Mouse (Mus musculus) small intestine, adult 2 months (tissue): ENCODE results near the gene Pou1f1. TPM values are rescaled to one million over a fixed set of nuclear protein-coding genes. Genes with fewer than 3 reads are reported as not detected.

Experiments
- H3K27ac ChIP-seq: fragments of 200-500 bp; 2 replicates; pipeline ENCODE4 v1.5.1; 2012; ENCODE audit warnings: low read depth, low read length, control low read depth, inconsistent platforms; ENCODE audit not compliant: insufficient read depth
- H3K27me3 ChIP-seq: fragments of 200-500 bp; 2 replicates; pipeline ENCODE4 v1.6.1; 2012; ENCODE audit warnings: mild to moderate bottlenecking, moderate library complexity, low read length, inconsistent platforms; ENCODE audit not compliant: control insufficient read depth, insufficient read depth
- H3K36me3 ChIP-seq: fragments of 200-500 bp; 2 replicates; pipeline ENCODE4 v1.6.1; 2012; ENCODE audit warnings: mild to moderate bottlenecking, low read length, control low read depth, inconsistent platforms; ENCODE audit not compliant: control insufficient read depth, insufficient read depth
- H3K4me1 ChIP-seq: fragments of 200-500 bp; 2 replicates; pipeline ENCODE4 v1.6.1; 2012; ENCODE audit warnings: low read length, inconsistent platforms, mixed read lengths; ENCODE audit not compliant: control insufficient read depth, insufficient read depth, insufficient read length
- H3K4me3 ChIP-seq: fragments of 200-500 bp; 2 replicates; pipeline ENCODE4 v1.5.1; 2012; ENCODE audit warnings: low read depth, mild to moderate bottlenecking, control low read depth, inconsistent platforms, low read length, moderate library complexity
- CTCF ChIP-seq: fragments of 200-500 bp; IDR thresholded peaks from 2 replicates; pipeline ENCODE4 v1.5.1; 2012; ENCODE audit warnings: low read depth, mild to moderate bottlenecking, control low read depth, inconsistent platforms, low read length, moderate library complexity, mixed read lengths; ENCODE audit not compliant: insufficient replicate concordance, insufficient read length; ENCODE audit errors: extremely low read depth
- POLR2A ChIP-seq: fragments of 200-500 bp; IDR thresholded peaks from 2 replicates; pipeline ENCODE4 v1.6.1; 2012; ENCODE audit warnings: low read depth, mild to moderate bottlenecking, control low read depth, inconsistent platforms, low read length, moderate library complexity
- WGBS: fragments of 180-500 bp; shearing (Covaris S2); methylation state at CpG from one replicate; pipeline ENCODE4 v1.1.7; 2018; 5-methylcytosine and 5-hydroxymethylcytosine counted together
- polyA plus RNA-seq: library from polyadenylated mRNA; depleted of rRNA; stranded (reverse); fragments of >200 nt; gene quantifications from 2 replicates; pipeline ENCODE4 v1.2.3, GENCODE M21; 2012; rRNA removed

Pou1f1 gene
- polyA plus RNA-seq: not detected in 2 replicates

DNA sequence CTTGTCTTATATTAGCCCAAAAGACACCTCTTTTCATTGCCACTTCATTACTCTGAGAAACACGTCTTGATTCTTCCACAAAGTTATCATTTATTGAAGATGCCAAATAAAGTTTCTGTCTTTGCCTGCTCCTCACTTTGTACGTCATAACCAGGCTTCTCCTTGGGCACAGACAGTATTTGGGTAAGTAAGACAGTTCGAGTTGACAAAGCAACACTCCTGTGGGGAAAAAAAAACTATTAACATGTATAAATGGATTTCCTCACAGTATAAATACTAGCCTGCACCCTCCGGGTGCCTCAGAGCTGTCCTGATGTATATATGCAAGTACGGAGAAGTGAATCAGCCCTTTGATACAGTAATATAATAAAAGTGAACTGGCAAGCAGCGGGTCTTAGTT is at the start of gene Pou1f1:
Gene Pou1f1, plus strand, starts transcription at position 301 of the 400 bp plus-strand sequence.
- WGBS: 45% methylated on average over 6 of the region's 6 CpGs
- no peaks in the 10 kb centered on the region for H3K27me3 ChIP-seq
- no peak within 1 kb of the TSS for H3K27ac ChIP-seq
- no peak within 1 kb of the TSS for H3K4me3 ChIP-seq
- H3K36me3 ChIP-seq: no peaks in the 10 kb centered on the region
- no peaks in the 10 kb centered on the region for H3K4me1 ChIP-seq
- TF ChIP-seq POLR2A (no peak), CTCF (no peak)

DNA sequence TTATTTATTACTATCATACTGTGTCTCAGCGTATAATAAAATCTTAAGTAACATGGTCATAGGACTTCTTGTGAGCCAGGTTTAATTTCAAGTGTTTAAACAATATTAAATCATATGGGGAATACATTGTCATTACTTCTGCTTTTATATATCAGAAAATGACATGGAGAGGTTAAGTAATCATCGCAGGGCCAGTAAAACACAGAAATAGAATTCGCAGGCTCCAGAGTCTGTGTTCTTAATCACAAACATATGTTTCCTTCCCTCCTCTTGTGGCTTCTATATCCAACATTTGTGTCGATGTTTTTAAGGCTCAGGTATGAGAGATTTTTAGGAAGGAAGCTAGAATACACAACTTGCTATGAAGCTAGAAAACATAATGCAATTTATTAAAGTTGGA is 49.7 kb upstream of the Pou1f1 start:
- no peak for TF ChIP-seq POLR2A
- no peak for TF ChIP-seq CTCF
- H3K27ac ChIP-seq: no peak overlapping the region
- no peaks in the 10 kb centered on the region for H3K4me1 ChIP-seq
- H3K4me3 ChIP-seq: no peak overlapping the region
- 60% methylated on average over 4 of the region's 4 CpGs for WGBS
- no peaks in the 10 kb centered on the region for H3K27me3 ChIP-seq
- H3K36me3 ChIP-seq: no peaks in the 10 kb centered on the region

DNA sequence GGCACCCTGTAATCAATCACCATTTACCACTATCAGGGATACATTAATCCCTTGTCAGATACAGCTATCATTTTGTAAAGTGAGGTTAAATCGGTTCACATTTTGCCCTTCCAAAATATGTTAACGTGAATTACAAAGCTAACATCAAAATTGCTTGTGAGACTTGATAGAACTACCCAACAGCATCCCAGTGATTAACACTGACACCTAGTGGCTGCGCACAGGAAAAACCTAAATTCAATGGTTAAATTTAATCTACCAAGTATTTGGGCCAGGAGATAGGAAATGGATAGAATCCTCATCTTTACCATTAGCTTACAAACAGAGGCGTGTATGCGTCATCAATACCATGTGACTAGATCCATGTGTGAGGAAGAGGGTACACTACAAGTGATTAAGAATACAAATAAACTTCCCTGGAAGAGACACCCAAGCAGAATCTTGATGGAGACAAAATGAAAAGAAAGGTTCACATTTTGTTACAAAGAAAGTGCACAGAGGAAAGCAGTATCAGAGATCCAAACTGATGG is 47.8 kb upstream of the Pou1f1 start:
- no peak for TF ChIP-seq POLR2A
- no peak for TF ChIP-seq CTCF
- H3K36me3 ChIP-seq: no peaks in the 10 kb centered on the region
- no peak overlapping the region for H3K27ac ChIP-seq
- H3K4me3 ChIP-seq: no peak overlapping the region
- no peaks in the 10 kb centered on the region for H3K4me1 ChIP-seq
- H3K27me3 ChIP-seq: no peaks in the 10 kb centered on the region
- 13% methylated on average over 5 of the region's 5 CpGs for WGBS

DNA sequence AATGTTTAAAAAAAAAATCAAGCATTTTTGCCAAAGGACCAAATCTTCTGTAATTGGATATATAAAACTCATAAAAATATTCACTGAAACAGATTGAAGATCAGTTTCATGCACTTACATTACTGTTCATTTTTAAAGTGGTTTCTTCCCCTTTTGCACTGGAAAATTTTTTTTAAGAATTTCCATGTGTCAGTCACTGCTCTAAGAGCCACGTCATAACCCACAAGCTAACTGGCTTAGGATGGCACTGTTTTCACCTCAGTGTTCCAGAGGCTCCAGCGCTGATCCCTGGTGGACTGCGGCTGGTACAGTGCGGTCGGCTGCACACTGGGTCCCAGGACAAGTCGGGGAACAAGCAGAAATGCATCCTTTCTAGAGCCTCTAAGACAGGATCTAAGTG is 34.6 kb upstream of the Pou1f1 start:
- Histone ChIP-seq H3K4me3 (no peak overlapping the region), H3K27me3 (no peaks in the 10 kb centered on the region), H3K36me3 (no peaks in the 10 kb centered on the region), H3K4me1 (no peaks in the 10 kb centered on the region), H3K27ac (no peak overlapping the region)
- TF ChIP-seq CTCF: no peak
- TF ChIP-seq POLR2A: no peak
- WGBS: 84% methylated on average over 6 of the region's 6 CpGs

DNA sequence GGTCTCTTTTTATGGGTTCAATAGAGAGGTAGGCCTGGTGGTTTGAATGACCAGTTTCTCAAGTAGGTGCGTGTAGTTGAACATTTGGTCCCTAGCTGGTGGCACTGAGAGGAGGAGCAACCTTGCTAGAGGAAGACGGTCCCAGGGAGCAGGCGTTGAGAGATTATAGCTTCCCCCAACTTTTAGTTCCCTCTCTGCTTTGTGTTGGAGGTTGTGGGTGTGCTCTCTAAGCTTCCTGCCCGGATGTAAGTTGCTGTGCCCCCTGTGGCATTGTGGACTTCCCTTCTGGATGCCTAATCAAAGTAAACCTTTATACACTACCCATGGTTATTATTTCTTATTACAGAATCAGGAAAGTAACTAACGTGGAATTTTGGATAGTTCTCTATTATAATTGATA is 24.3 kb upstream of the Pou1f1 start:
- Histone ChIP-seq H3K36me3 (no peaks in the 10 kb centered on the region), H3K27me3 (no peaks in the 10 kb centered on the region), H3K4me1 (no peaks in the 10 kb centered on the region), H3K4me3 (no peak overlapping the region), H3K27ac (no peak overlapping the region)
- no peak for TF ChIP-seq CTCF
- no peak for TF ChIP-seq POLR2A
- 68% methylated on average over 5 of the region's 5 CpGs for WGBS

DNA sequence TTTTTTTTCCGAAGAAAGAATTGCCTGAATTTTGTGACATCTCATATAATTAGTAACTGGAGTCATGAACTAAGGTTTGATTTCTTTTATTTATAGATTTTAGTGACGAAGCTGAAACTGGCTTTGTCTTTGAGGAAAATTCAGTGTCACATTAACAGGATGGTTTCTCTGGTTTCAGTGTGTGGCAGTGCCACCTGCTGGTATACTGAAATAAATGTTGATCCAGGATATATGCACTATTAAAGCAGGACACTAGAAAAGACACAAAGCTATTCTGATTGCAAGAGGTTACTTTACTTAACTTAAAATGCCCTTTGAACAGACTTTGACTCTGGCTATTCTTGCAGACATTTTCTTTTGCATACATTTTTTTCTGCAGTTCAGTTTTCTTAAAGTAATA is 23.3 kb upstream of the Pou1f1 start:
- no peaks in the 10 kb centered on the region for H3K4me1 ChIP-seq
- no peak overlapping the region for H3K4me3 ChIP-seq
- TF ChIP-seq CTCF (no peak), POLR2A (no peak)
- H3K27ac ChIP-seq: no peak overlapping the region
- WGBS: 37% methylated on average over 2 of the region's 2 CpGs
- H3K36me3 ChIP-seq: no peaks in the 10 kb centered on the region
- H3K27me3 ChIP-seq: no peaks in the 10 kb centered on the region

DNA sequence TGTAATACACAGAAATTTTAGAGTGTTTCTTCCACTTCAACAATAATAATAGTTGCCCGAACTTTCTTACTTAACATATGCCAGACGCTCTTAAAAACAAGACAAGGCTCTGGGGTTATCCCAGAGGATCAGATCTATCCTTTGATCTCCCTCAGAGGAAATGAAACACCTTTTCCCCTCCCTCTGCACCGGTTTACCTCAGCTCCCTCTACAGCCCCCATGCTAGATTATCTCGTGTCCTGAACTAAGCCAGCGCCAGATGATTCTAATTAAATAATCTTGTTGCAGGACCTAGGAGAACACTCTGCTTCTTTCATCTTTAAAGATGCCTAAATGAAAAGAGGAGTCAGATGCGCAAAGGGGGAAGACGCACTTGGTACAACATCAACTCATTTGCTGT is 6.1 kb upstream of the Pou1f1 start:
- no peaks in the 10 kb centered on the region for H3K36me3 ChIP-seq
- no peaks in the 10 kb centered on the region for H3K4me1 ChIP-seq
- no peak overlapping the region for H3K27ac ChIP-seq
- TF ChIP-seq CTCF (no peak), POLR2A (no peak)
- no peaks in the 10 kb centered on the region for H3K27me3 ChIP-seq
- no peak overlapping the region for H3K4me3 ChIP-seq
- WGBS: 75% methylated on average over 7 of the region's 7 CpGs

DNA sequence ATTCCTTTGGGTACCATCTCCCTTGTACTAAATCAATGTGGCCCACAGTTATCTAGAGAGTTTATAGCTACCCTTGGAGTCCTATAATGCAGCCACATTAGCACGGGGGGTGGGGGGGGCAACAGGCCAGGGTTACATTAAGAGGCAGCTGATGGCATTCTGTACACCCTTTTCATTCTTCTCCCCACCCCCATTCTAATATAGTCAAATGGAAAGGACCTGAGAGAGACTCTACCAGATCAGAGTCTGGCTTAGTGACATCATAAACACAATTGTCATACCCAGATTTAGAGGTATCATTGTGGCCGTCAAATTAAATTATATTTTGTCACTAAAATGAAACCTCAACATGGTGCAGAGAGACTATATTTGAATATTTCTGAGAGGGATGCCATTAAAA is 5.7 kb downstream of the Pou1f1 start:
- Histone ChIP-seq H3K4me1 (no peaks in the 10 kb centered on the region), H3K27ac (no peak overlapping the region), H3K27me3 (no peaks in the 10 kb centered on the region), H3K36me3 (no peaks in the 10 kb centered on the region), H3K4me3 (no peak overlapping the region)
- TF ChIP-seq CTCF: no peak
- no peak for TF ChIP-seq POLR2A
- 79% methylated on average over 2 of the region's 2 CpGs for WGBS
